Mouse (Mus musculus) liver, embryonic 16.5 days (tissue): ENCODE measurements around the gene Adgre1. TPM values are rescaled to one million over a fixed set of nuclear protein-coding genes. Genes with fewer than 3 reads are reported as not detected.

ENCODE experiments used
- ATAC-seq: fragments of 200-750 bp; cut with Nextera tagmentation; 2 replicates; pipeline ENCODE4 v1.8.0; 2017; ENCODE audit warnings: low read depth, mild to moderate bottlenecking, moderate number of reproducible peaks, moderate library complexity
- H3K27ac ChIP-seq: fragments of 300-500 bp; sonication (generic); 2 replicates; pipeline ENCODE4 v1.5.1; 2014; ENCODE audit warnings: mild to moderate bottlenecking, low read length
- H3K27me3 ChIP-seq: fragments of 300-500 bp; sonication (generic); 2 replicates; pipeline ENCODE4 v1.6.1; 2014; ENCODE audit warnings: low read depth, low read length, mixed read lengths; ENCODE audit not compliant: control insufficient read depth, insufficient read depth
- H3K36me3 ChIP-seq: fragments of 300-500 bp; sonication (generic); 2 replicates; pipeline ENCODE4 v1.6.1; 2014; ENCODE audit warnings: mild to moderate bottlenecking; ENCODE audit not compliant: control insufficient read depth, insufficient read depth
- H3K4me1 ChIP-seq: fragments of 300-500 bp; sonication (generic); 2 replicates; pipeline ENCODE4 v1.6.1; 2014; ENCODE audit warnings: low read depth, low read length, mixed read lengths; ENCODE audit not compliant: control insufficient read depth
- H3K4me2 ChIP-seq: fragments of 300-500 bp; sonication (generic); 2 replicates; pipeline ENCODE4 v1.6.1; 2014; ENCODE audit warnings: low read depth, low read length, mixed read lengths
- H3K4me3 ChIP-seq: fragments of 300-500 bp; sonication (generic); 2 replicates; pipeline ENCODE4 v1.5.1; 2014; ENCODE audit warnings: low read depth, mild to moderate bottlenecking, low read length
- H3K9ac ChIP-seq: fragments of 300-500 bp; sonication (generic); 2 replicates; pipeline ENCODE4 v1.6.1; 2014; ENCODE audit warnings: low read depth, low read length
- H3K9me3 ChIP-seq: fragments of 300-500 bp; sonication (generic); replicated peaks from 2 replicates; pipeline ENCODE4 v1.6.1; 2016; ENCODE audit warnings: low read length; ENCODE audit not compliant: control insufficient read depth
- WGBS: fragments of 180-500 bp; shearing (Covaris S2); extraction: QIAGEN DNeasy Blood & Tissue Kit; methylation state at CpG from one replicate; pipeline ENCODE4 v1.1.7; 2014; ENCODE audit not compliant: insufficient replicate concordance; 5-methylcytosine and 5-hydroxymethylcytosine counted together
- polyA plus RNA-seq: library from polyadenylated mRNA; unstranded; fragments of >200 nt; fragmentation: Nextera tagmentation; extraction: Ambion mirVana; gene quantifications from 2 replicates; pipeline ENCODE4 v1.2.1, GENCODE M21; 2015

The Adgre1 gene
- polyA plus RNA-seq, 1 experiment from 2014 or later = 29.4 TPM

- no peak overlapping the region for H3K4me2 ChIP-seq
- WGBS = 79% methylated on average over 9 of the region's 9 CpGs
- H3K4me1 ChIP-seq = no peaks in the 10 kb centered on the region
- no peak overlapping the region for H3K4me3 ChIP-seq
- H3K9ac ChIP-seq = no peak overlapping the region
- H3K27ac ChIP-seq = no peak overlapping the region
- H3K9me3 ChIP-seq = no peaks in the 10 kb centered on the region
- H3K36me3 ChIP-seq = no peaks in the 10 kb centered on the region
- H3K27me3 ChIP-seq = no peaks in the 10 kb centered on the region
- ATAC-seq = no peak
Observed at GRCm38 (mm10) chr17:57351107-57351506, 7.4 kb upstream of the Adgre1 start.

GRCm38 (mm10) chr17:57359485-57360241 lies 1.2 kb downstream of the Adgre1 start:
- ATAC-seq = no peak
- Histone ChIP-seq H3K9me3 (no peaks in the 10 kb centered on the region), H3K27ac (no peak overlapping the region), H3K27me3 (no peaks in the 10 kb centered on the region), H3K4me1 (no peaks in the 10 kb centered on the region), H3K9ac (no peak overlapping the region), H3K4me3 (no peak overlapping the region), H3K4me2 (no peak overlapping the region), H3K36me3 (no peaks in the 10 kb centered on the region)
- 58% methylated on average over 11 of the region's 11 CpGs for WGBS

Other genes starting within 250 kb of the Adgre1 start
- not detected in 2 replicates for gene Cd70, start 208.9 kb upstream of the Adgre1 start, polyA plus RNA-seq
- gene Tnfsf14, start 164.5 kb upstream of the Adgre1 start, polyA plus RNA-seq = 1.3 and 1.4 TPM in 2 replicates
- gene C3, start 130.6 kb upstream of the Adgre1 start, polyA plus RNA-seq = 494 and 609 TPM in 2 replicates
- gene Gpr108, start 110.2 kb upstream of the Adgre1 start, polyA plus RNA-seq = 11.4 and 12.6 TPM in 2 replicates
- gene Trip10, start 109.2 kb upstream of the Adgre1 start, polyA plus RNA-seq = 10.4 TPM in 2 replicates
- 13.7 and 14.4 TPM in 2 replicates for gene Vav1, start 79.6 kb upstream of the Adgre1 start, polyA plus RNA-seq
- not detected in 2 replicates for gene Vmn2r120, start 186.8 kb downstream of the Adgre1 start, polyA plus RNA-seq